Mouse (Mus musculus): ENCODE data around the gene Stpg3.
A peak's percentile ranks its signal among the peaks of the same experiment; 100 is the strongest.
"Not testable (repeated sequence)": the region's sequence is repeated elsewhere in the genome, so short reads cannot be mapped to it uniquely, and the experiment has no call there.

The Stpg3 gene

GRCm38 (mm10) chr2:25214444-25214843 lies at the start of gene Stpg3:
Gene Stpg3 (minus strand): TSS chr2:25214637.
- DNase-seq, result no peak

- no peak for DNase-seq
Measured at GRCm38 (mm10) chr2:25263623-25264285, 49.3 kb upstream of the Stpg3 start.

GRCm38 (mm10) chr2:25262795-25263622 lies 48.6 kb upstream of the Stpg3 start:
- DNase-seq, result no peak

GRCm38 (mm10) chr2:25262291-25262767 lies 47.9 kb upstream of the Stpg3 start, which contains the start of gene Tprn:
Gene Tprn (plus strand): TSS chr2:25262618.
- peak; percentile 97 for DNase-seq

- DNase-seq, result no peak
Measured at GRCm38 (mm10) chr2:25261870-25262269, 47.4 kb upstream of the Stpg3 start.

- DNase-seq, result no peak
Measured at GRCm38 (mm10) chr2:25258887-25259286, 44.5 kb upstream of the Stpg3 start.

- DNase-seq, result not testable (repeated sequence)
Measured at GRCm38 (mm10) chr2:25257250-25257649, 42.8 kb upstream of the Stpg3 start.

GRCm38 (mm10) chr2:25256443-25257109 lies 42.1 kb upstream of the Stpg3 start:
- DNase-seq, result not testable (repeated sequence)

GRCm38 (mm10) chr2:25255284-25255779 lies 40.9 kb upstream of the Stpg3 start, which contains the start of gene Tmem203:
Gene Tmem203 (plus strand): TSS chr2:25255439.
- peak; percentile 88 for DNase-seq

- DNase-seq, result no peak
Measured at GRCm38 (mm10) chr2:25252331-25252730, 37.9 kb upstream of the Stpg3 start.

- no peak for DNase-seq
Measured at GRCm38 (mm10) chr2:25246183-25247072, 32.0 kb upstream of the Stpg3 start, which contains the start of gene AL732309.1. Gene AL732309.1 (minus strand): TSS chr2:25246863.

GRCm38 (mm10) chr2:25244144-25244543 lies 29.7 kb upstream of the Stpg3 start:
- no peak for DNase-seq

- DNase-seq, result no peak
Measured at GRCm38 (mm10) chr2:25243342-25243741, 28.9 kb upstream of the Stpg3 start.

- peak; percentile 53 for DNase-seq
Measured at GRCm38 (mm10) chr2:25242101-25242506, 27.7 kb upstream of the Stpg3 start, which contains the start of the genes Rnf208 and Cysrt1. Gene Rnf208 (plus strand): TSS chr2:25242255. Gene Cysrt1 (minus strand): TSS chr2:25242452.

- no peak for DNase-seq
Measured at GRCm38 (mm10) chr2:25241438-25241775, 27.0 kb upstream of the Stpg3 start.

- peak; percentile 87 for DNase-seq
Measured at GRCm38 (mm10) chr2:25240723-25241437, 26.4 kb upstream of the Stpg3 start.

- no peak for DNase-seq
Measured at GRCm38 (mm10) chr2:25240310-25240709, 25.9 kb upstream of the Stpg3 start.

- DNase-seq, result no peak
Measured at GRCm38 (mm10) chr2:25239766-25240165, 25.3 kb upstream of the Stpg3 start.

GRCm38 (mm10) chr2:25238106-25238505 lies 23.7 kb upstream of the Stpg3 start:
- DNase-seq, result no peak

GRCm38 (mm10) chr2:25237522-25237921 lies 23.1 kb upstream of the Stpg3 start:
- no peak for DNase-seq

GRCm38 (mm10) chr2:25236614-25237013 lies 22.2 kb upstream of the Stpg3 start, which contains the start of gene Rnf224:
Gene Rnf224 (minus strand): TSS chr2:25236787.
- DNase-seq, result no peak
